Mouse (Mus musculus): ENCODE data around the gene Abca14.

GRCm38 (mm10) chr7:120201231-120201744 is 2.5 kb upstream of the Abca14 start:
- TF ChIP-seq CHD2 (IDR thresholded peaks at IDR 0.05; ENCODE audit: low read depth, low read length) = no peak
- no peak for TF ChIP-seq HCFC1 (IDR thresholded peaks at IDR 0.05; ENCODE audit: borderline replicate concordance, insufficient read depth, low read length)
- TF ChIP-seq MAFK (IDR thresholded peaks at IDR 0.05; ENCODE audit: insufficient read depth, low read depth, low read length) = no peak
